ENCODE assay signal across 9 mouse cellular contexts in genomic region chr12:75616841-75617240, GRCm38 (mm10).
"Had no signal": no experiment of that assay in that cellular context is flagged by ENCODE, and none has a peak within 500 bp of the region (broad histone marks: within the 10 kb centered on the region; RNA-seq: fewer than 3 reads in every experiment).

No protein-coding gene starts in this region.

- DNase-seq: right cerebral cortex, adult 18-20 months; right cerebral cortex, postnatal 25 days had no signal

- H3K9ac ChIP-seq: limb, embryonic 15.5 days; liver, embryonic 14.5 days; midbrain, embryonic 13.5 days; neural tube, embryonic 15.5 days had no signal

- H3K27me3 ChIP-seq: limb, embryonic 15.5 days; midbrain, embryonic 13.5 days; neural tube, embryonic 15.5 days had no signal

- H3K9me3 ChIP-seq: limb, embryonic 15.5 days; neural tube, embryonic 15.5 days had no signal

- H3K27ac ChIP-seq: left cerebral cortex, adult 2 months; limb, embryonic 15.5 days; liver, embryonic 14.5 days; midbrain, embryonic 13.5 days; neural tube, embryonic 15.5 days; stomach, postnatal 0 days had no signal

- H3K4me3 ChIP-seq: midbrain, embryonic 13.5 days; myocyte had no signal

- ATAC-seq: midbrain, embryonic 13.5 days had no signal

- H3K4me1 ChIP-seq: midbrain, embryonic 13.5 days had no signal

- H3K36me3 ChIP-seq: limb, embryonic 15.5 days; midbrain, embryonic 13.5 days; neural tube, embryonic 15.5 days had no signal
